Mouse (Mus musculus) megakaryocyte, adult 5-6 weeks (primary cell): ENCODE measurements around the gene Eomes. TPM values are rescaled to one million over a fixed set of nuclear protein-coding genes. Genes with fewer than 3 reads are reported as not detected.

Experiments
- ATAC-seq: 2 replicates; pipeline ENCODE4 v1.8.0; 2016; ENCODE audit warnings: mild to moderate bottlenecking, inconsistent platforms; ENCODE audit not compliant: poor library complexity, severe bottlenecking
- total RNA-seq, 2 experiments: library from RNA; stranded (forward) in 1 of 2; stranded (reverse) in 1 of 2; fragments of 153-499, 151-499 nt in 1 of 2; fragments of 221-1000, 200-1000 nt in 1 of 2; gene quantifications; 2 replicates each; pipeline versions ENCODE4 v1.2.3 to v1.2.4; 2015 to 2017

Gene Eomes
- 0.78 and 1.3 TPM in 2 replicates for total RNA-seq (2015)
- 0.37 and 1.8 TPM in 2 replicates for total RNA-seq (2017)

GRCm38 (mm10) chr9:118477961-118478360 lies at the start of gene Eomes:
Gene Eomes (plus strand): TSS chr9:118478212.
- ATAC-seq = 0 out of 2 replicates have a peak, but pooled peaks have one; percentile 13

- no peak for ATAC-seq
These were observed 33.2 kb upstream of the Eomes start for GRCm38 (mm10) chr9:118444809-118445208.

GRCm38 (mm10) chr9:118449336-118449735 lies 28.7 kb upstream of the Eomes start:
- no peak for ATAC-seq

GRCm38 (mm10) chr9:118453427-118453826 lies 24.6 kb upstream of the Eomes start:
- no peak for ATAC-seq

- no peak for ATAC-seq
These were observed 22.7 kb upstream of the Eomes start for GRCm38 (mm10) chr9:118455188-118455845.

GRCm38 (mm10) chr9:118456405-118456804 lies 21.6 kb upstream of the Eomes start:
- no peak for ATAC-seq

GRCm38 (mm10) chr9:118458039-118458438 lies 20.0 kb upstream of the Eomes start:
- ATAC-seq = no peak

GRCm38 (mm10) chr9:118464031-118464430 lies 14.0 kb upstream of the Eomes start:
- no peak for ATAC-seq

- ATAC-seq = no peak
These were observed 9.7 kb upstream of the Eomes start for GRCm38 (mm10) chr9:118468301-118468700.

- no peak for ATAC-seq
These were observed 8.7 kb upstream of the Eomes start for GRCm38 (mm10) chr9:118469272-118469671.

- no peak for ATAC-seq
These were observed 6.7 kb upstream of the Eomes start for GRCm38 (mm10) chr9:118471296-118471695.

GRCm38 (mm10) chr9:118476211-118476765 lies 1.7 kb upstream of the Eomes start:
- ATAC-seq = no peak

- ATAC-seq = no peak
These were observed 1.2 kb upstream of the Eomes start for GRCm38 (mm10) chr9:118476766-118477271.

GRCm38 (mm10) chr9:118477281-118477931 lies 606 bp upstream of the Eomes start:
- no peak for ATAC-seq

- ATAC-seq = peak; percentile 31; the same call in 1 of the 2 replicates
These were observed 436 bp downstream of the Eomes start for GRCm38 (mm10) chr9:118478458-118478838.

GRCm38 (mm10) chr9:118478839-118479507 lies 961 bp downstream of the Eomes start:
- ATAC-seq = 0 out of 2 replicates have a peak, but pooled peaks have one; percentile 11

- no peak for ATAC-seq
These were observed 1.7 kb downstream of the Eomes start for GRCm38 (mm10) chr9:118479508-118480291.

GRCm38 (mm10) chr9:118480292-118480690 lies 2.3 kb downstream of the Eomes start:
- ATAC-seq = no peak

GRCm38 (mm10) chr9:118482210-118482609 lies 4.2 kb downstream of the Eomes start:
- ATAC-seq = no peak

GRCm38 (mm10) chr9:118486361-118487095 lies 8.5 kb downstream of the Eomes start:
- no peak for ATAC-seq
